Mouse (Mus musculus): ENCODE results near the gene Aspdh. TPM values are rescaled to one million over a fixed set of nuclear protein-coding genes. Genes with fewer than 3 reads are reported as not detected.

Aspdh gene
- polyA plus RNA-seq (2014; fragmentation: Illumina TruSeq; extraction: RNeasy Lipid Tissue Mini Kit (QIAGEN cat#74804); ENCODE audit: low read depth, low replicate concordance) = 1.7 TPM

DNA sequence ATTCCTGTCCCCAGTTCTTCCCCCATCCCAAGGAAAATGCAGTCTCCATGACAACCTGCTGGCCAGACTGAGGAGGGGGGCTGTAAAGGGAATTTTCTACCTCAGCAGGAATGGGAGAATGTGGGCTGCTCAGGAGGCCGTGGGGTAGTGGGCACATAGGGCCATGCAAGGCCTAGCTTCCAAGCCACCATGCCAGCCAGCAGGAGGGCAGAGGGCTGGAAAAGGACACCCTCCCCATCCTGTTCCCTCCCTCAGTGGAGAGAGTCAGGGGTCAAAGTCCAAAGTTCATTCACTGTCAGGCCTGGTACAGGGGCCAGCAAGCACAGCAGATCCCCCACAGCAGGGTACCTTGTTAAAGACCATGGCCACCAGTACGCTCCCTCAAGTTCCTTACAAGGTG lies at the start of gene Aspdh:
TSS of gene Aspdh (plus strand) at position 281 of the 400 bp plus-strand sequence.

DNA sequence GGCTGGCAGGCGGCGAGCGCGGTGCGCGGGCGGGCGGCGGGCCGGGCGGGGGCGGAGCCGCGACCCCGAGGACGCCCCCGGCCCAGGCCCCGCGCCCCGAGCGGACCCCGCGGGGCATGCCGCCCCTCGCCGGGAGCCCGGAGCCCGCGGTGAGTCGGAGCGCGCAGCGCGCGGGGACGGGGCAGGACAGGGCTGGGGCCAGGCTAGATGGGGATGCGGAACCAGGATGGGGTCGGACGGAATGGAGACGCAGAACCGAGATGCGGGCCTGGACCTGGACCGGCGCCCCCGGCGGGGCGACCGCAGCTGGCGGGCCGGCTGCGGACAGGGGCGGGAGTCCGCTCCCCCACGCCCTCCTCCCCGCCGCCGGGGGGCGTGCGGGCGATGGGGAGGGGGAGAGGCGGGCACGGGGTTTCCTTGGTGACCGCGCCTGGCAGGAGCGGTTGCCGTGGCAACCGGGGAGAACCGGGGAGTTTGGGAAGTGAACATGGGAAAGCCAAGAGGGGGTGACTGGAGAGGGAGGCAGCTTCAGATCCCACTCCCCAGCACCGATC lies 36.1 kb upstream of the Aspdh start, which contains the start of gene Lrrc4b:
TSS of gene Lrrc4b (plus strand) at position 51 of the 554 bp plus-strand sequence.

DNA sequence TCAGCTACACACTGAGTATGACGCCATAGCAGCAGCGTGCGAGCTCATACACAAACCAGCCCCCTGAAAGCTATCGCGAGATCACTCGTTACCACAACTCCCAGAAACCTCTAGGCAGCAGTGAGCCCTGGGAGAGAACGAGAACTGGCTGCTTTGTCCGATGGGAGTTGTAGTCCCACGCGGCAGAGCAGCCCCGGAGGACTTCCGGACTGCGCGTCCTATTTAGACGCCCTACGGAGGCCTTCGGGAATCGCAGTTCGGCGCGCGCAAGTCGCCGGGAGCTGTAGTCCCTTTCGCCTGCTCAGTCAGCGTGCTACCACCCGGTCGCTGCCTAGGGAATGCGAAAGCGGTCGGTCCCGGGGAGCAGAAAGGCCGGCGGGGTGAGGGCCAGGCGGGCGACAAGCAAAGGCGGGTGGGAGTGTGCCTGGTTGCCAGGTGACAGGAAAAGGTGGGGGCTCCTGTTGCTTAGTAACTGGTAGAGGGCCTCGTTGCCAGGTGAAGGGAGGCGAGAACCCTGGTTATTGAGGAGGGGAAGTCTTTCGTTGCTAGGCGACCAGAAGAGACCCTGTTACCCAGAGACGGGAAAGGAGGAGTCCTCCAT lies 2.7 kb downstream of the Aspdh start, which contains the start of gene Josd2:
TSS of gene Josd2 (plus strand) at position 170 of the 601 bp plus-strand sequence.

DNA sequence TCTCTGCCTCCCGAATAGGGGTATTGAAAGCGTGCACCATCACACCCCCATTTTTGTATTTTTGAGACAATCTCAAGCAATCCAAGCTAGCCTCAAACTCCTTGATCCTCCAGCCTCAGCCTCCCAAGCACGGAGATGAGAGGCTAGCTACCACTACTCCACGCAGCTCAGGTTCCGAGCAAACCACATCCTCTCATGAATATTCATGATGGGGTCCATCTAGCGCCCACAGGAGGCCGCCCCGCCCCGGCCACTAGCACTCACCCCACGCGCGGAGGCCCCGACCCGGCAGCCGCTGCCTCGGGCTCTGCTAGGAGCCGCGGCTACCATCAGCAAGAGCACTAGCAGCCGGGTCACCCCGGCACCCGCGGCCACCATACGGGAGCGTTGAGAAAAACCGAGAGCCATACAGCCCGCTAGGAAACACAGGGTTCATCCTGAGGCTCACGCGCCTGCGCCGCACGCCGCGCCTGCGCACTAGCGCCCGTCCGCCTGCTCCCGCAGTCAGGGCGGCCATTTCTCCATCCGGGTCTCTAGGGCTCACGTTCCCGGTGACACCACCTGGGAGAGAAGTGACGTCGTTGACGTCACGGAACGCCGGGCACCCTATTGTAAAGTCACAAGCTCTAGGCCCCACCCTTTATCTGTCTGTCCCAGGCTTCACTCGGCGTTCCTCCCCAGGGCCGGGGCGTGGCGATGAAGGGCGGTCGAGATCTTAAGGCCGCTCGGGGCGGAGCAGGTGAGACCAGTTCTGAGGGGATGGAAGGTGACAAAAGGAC lies 31.0 kb downstream of the Aspdh start, which contains the start of the genes Emc10 and Fam71e1:
TSS of gene Emc10 (minus strand) at position 538 of the 779 bp plus-strand sequence.
TSS of gene Fam71e1 (plus strand) at position 590 of the 779 bp plus-strand sequence.

Other genes starting within 250 kb of the Aspdh start
- gene Klk1b5, start 249.4 kb upstream of the Aspdh start, polyA plus RNA-seq (2014; fragmentation: Illumina TruSeq; extraction: RNeasy Lipid Tissue Mini Kit (QIAGEN cat#74804); ENCODE audit: low read depth, low replicate concordance) = 1.9 TPM
- gene Klk1, start 240.0 kb upstream of the Aspdh start, polyA plus RNA-seq (2014; fragmentation: Illumina TruSeq; extraction: RNeasy Lipid Tissue Mini Kit (QIAGEN cat#74804); ENCODE audit: low read depth, low replicate concordance) = 786 TPM
- not detected for gene Gm36864, start 229.2 kb upstream of the Aspdh start, polyA plus RNA-seq (2014; fragmentation: Illumina TruSeq; extraction: RNeasy Lipid Tissue Mini Kit (QIAGEN cat#74804); ENCODE audit: low read depth, low replicate concordance)
- 1.6 TPM for gene 1700028J19Rik, start 218.7 kb upstream of the Aspdh start, polyA plus RNA-seq (2014; fragmentation: Illumina TruSeq; extraction: RNeasy Lipid Tissue Mini Kit (QIAGEN cat#74804); ENCODE audit: low read depth, low replicate concordance)
- 13.6 TPM for gene 2410002F23Rik, start 218.7 kb upstream of the Aspdh start, polyA plus RNA-seq (2014; fragmentation: Illumina TruSeq; extraction: RNeasy Lipid Tissue Mini Kit (QIAGEN cat#74804); ENCODE audit: low read depth, low replicate concordance)
- not detected for gene Acp4, start 208.0 kb upstream of the Aspdh start, polyA plus RNA-seq (2014; fragmentation: Illumina TruSeq; extraction: RNeasy Lipid Tissue Mini Kit (QIAGEN cat#74804); ENCODE audit: low read depth, low replicate concordance)
- not detected for gene Gm15517, start 203.9 kb upstream of the Aspdh start, polyA plus RNA-seq (2014; fragmentation: Illumina TruSeq; extraction: RNeasy Lipid Tissue Mini Kit (QIAGEN cat#74804); ENCODE audit: low read depth, low replicate concordance)
- gene Clec11a, start 158.5 kb upstream of the Aspdh start, polyA plus RNA-seq (2014; fragmentation: Illumina TruSeq; extraction: RNeasy Lipid Tissue Mini Kit (QIAGEN cat#74804); ENCODE audit: low read depth, low replicate concordance) = 1.8 TPM
- gene Shank1, start 155.1 kb upstream of the Aspdh start, polyA plus RNA-seq (2014; fragmentation: Illumina TruSeq; extraction: RNeasy Lipid Tissue Mini Kit (QIAGEN cat#74804); ENCODE audit: low read depth, low replicate concordance) = not detected
- gene Syt3, start 81.3 kb upstream of the Aspdh start, polyA plus RNA-seq (2014; fragmentation: Illumina TruSeq; extraction: RNeasy Lipid Tissue Mini Kit (QIAGEN cat#74804); ENCODE audit: low read depth, low replicate concordance) = not detected
- gene 1700008O03Rik, start 79.6 kb upstream of the Aspdh start, polyA plus RNA-seq (2014; fragmentation: Illumina TruSeq; extraction: RNeasy Lipid Tissue Mini Kit (QIAGEN cat#74804); ENCODE audit: low read depth, low replicate concordance) = not detected
- not detected for gene Lrrc4b, start 36.4 kb upstream of the Aspdh start, polyA plus RNA-seq (2014; fragmentation: Illumina TruSeq; extraction: RNeasy Lipid Tissue Mini Kit (QIAGEN cat#74804); ENCODE audit: low read depth, low replicate concordance)
- gene Josd2, start 2.6 kb downstream of the Aspdh start, polyA plus RNA-seq (2014; fragmentation: Illumina TruSeq; extraction: RNeasy Lipid Tissue Mini Kit (QIAGEN cat#74804); ENCODE audit: low read depth, low replicate concordance) = 1.0 TPM
- gene Emc10, start 31.1 kb downstream of the Aspdh start, polyA plus RNA-seq (2014; fragmentation: Illumina TruSeq; extraction: RNeasy Lipid Tissue Mini Kit (QIAGEN cat#74804); ENCODE audit: low read depth, low replicate concordance) = 1.4 TPM
- gene Fam71e1, start 31.2 kb downstream of the Aspdh start, polyA plus RNA-seq (2014; fragmentation: Illumina TruSeq; extraction: RNeasy Lipid Tissue Mini Kit (QIAGEN cat#74804); ENCODE audit: low read depth, low replicate concordance) = not detected
- not detected for gene Mybpc2, start 59.3 kb downstream of the Aspdh start, polyA plus RNA-seq (2014; fragmentation: Illumina TruSeq; extraction: RNeasy Lipid Tissue Mini Kit (QIAGEN cat#74804); ENCODE audit: low read depth, low replicate concordance)
- not detected for gene Spib, start 66.7 kb downstream of the Aspdh start, polyA plus RNA-seq (2014; fragmentation: Illumina TruSeq; extraction: RNeasy Lipid Tissue Mini Kit (QIAGEN cat#74804); ENCODE audit: low read depth, low replicate concordance)
- not detected for gene Pold1, start 83.5 kb downstream of the Aspdh start, polyA plus RNA-seq (2014; fragmentation: Illumina TruSeq; extraction: RNeasy Lipid Tissue Mini Kit (QIAGEN cat#74804); ENCODE audit: low read depth, low replicate concordance)
- 1.3 TPM for gene Nr1h2, start 88.6 kb downstream of the Aspdh start, polyA plus RNA-seq (2014; fragmentation: Illumina TruSeq; extraction: RNeasy Lipid Tissue Mini Kit (QIAGEN cat#74804); ENCODE audit: low read depth, low replicate concordance)
- gene Napsa, start 107.0 kb downstream of the Aspdh start, polyA plus RNA-seq (2014; fragmentation: Illumina TruSeq; extraction: RNeasy Lipid Tissue Mini Kit (QIAGEN cat#74804); ENCODE audit: low read depth, low replicate concordance) = 869 TPM
- 2.7 TPM for gene Kcnc3, start 125.3 kb downstream of the Aspdh start, polyA plus RNA-seq (2014; fragmentation: Illumina TruSeq; extraction: RNeasy Lipid Tissue Mini Kit (QIAGEN cat#74804); ENCODE audit: low read depth, low replicate concordance)
- 0.12 TPM for gene Myh14, start 205.5 kb downstream of the Aspdh start, polyA plus RNA-seq (2014; fragmentation: Illumina TruSeq; extraction: RNeasy Lipid Tissue Mini Kit (QIAGEN cat#74804); ENCODE audit: low read depth, low replicate concordance)
- gene Izumo2, start 243.4 kb downstream of the Aspdh start, polyA plus RNA-seq (2014; fragmentation: Illumina TruSeq; extraction: RNeasy Lipid Tissue Mini Kit (QIAGEN cat#74804); ENCODE audit: low read depth, low replicate concordance) = not detected